Mouse (Mus musculus): ENCODE measurements around the gene Kcnj8. TPM values are rescaled to one million over a fixed set of nuclear protein-coding genes. Genes with fewer than 3 reads are reported as not detected.

Kcnj8 gene
- total RNA-seq (2015; ENCODE audit: low replicate concordance) (not detected in 2 replicates), total RNA-seq (2017; ENCODE audit: low replicate concordance) (not detected in 2 replicates)

GRCm38 (mm10) chr6:142571055-142571618 lies at the start of gene Kcnj8:
Gene Kcnj8, minus strand, starts transcription at chr6:142571614.
- ATAC-seq (replicated peaks; ENCODE audit: low FRiP score, poor library complexity, severe bottlenecking): no peak

- no peak for ATAC-seq (replicated peaks; ENCODE audit: low FRiP score, poor library complexity, severe bottlenecking)
Measured at GRCm38 (mm10) chr6:142616659-142617058, 45.2 kb upstream of the Kcnj8 start.

DNA sequence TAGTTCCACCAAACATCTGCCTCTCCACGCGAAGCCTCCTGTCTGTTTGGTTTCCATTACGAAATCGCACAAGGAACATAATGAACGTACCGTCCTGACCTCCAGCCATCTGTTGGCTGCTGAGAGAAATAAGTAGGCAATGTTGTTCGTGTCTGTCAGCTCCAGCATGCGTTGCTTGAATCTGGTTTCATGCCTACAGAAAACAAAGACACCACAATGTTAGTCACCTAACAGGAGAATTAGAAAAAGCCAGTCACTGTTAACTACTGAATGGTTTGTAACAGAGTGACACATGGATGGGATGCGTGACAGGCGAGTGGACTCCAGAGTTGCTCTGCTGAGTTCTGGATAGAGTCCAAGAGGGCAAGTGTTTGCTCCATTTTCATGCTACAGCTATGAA lies 42.9 kb upstream of the Kcnj8 start:
- ATAC-seq (replicated peaks; ENCODE audit: low FRiP score, poor library complexity, severe bottlenecking): no peak

DNA sequence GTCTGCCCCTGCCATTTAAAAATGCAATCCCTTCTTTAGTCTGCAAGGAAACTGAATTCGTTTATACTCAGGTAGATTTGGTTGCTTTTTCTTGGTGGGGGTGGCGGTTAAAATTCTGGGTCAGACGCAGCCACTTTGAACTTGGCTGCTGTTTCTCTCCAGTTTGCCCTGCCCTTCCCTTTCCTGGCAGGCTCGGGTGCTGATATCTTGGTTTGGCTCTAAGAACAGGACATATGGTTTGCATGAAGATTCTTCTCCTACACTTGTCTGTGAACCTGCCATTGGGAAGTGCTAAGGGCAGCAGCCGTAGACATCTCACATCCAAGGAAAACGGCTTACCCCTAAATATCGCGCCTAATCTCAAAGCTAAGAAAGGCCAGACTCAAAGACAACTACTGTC lies 41.0 kb upstream of the Kcnj8 start:
- no peak for ATAC-seq (replicated peaks; ENCODE audit: low FRiP score, poor library complexity, severe bottlenecking)

- no peak for ATAC-seq (replicated peaks; ENCODE audit: low FRiP score, poor library complexity, severe bottlenecking)
Measured at GRCm38 (mm10) chr6:142609401-142610373, 38.3 kb upstream of the Kcnj8 start.

- ATAC-seq (replicated peaks; ENCODE audit: low FRiP score, poor library complexity, severe bottlenecking): no peak
Measured at GRCm38 (mm10) chr6:142607080-142607479, 35.7 kb upstream of the Kcnj8 start.

- no peak for ATAC-seq (replicated peaks; ENCODE audit: low FRiP score, poor library complexity, severe bottlenecking)
Measured at GRCm38 (mm10) chr6:142602772-142603171, 31.4 kb upstream of the Kcnj8 start.

DNA sequence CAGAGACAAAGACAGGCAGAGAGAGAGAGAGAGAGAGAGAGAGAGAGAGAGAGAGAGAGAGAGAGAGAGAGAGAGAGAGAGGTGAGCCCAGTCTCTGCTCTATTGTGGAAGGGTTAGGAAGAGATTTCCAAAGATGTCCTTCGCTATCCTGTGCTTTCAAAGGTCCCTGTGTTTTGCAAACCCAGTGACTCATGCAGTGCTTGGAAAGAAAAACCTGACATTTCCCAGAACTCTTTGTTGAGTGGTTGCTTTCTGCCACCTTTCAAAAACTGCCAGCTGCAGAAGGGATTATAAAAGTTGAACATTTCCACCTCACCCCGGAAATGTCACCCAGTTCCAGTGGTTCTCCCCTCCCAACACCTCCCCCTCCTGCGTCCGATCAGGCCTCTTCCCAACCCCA lies 7.4 kb upstream of the Kcnj8 start:
- ATAC-seq (replicated peaks; ENCODE audit: low FRiP score, poor library complexity, severe bottlenecking): no peak

GRCm38 (mm10) chr6:142577801-142578200 lies 6.4 kb upstream of the Kcnj8 start:
- no peak for ATAC-seq (replicated peaks; ENCODE audit: low FRiP score, poor library complexity, severe bottlenecking)

GRCm38 (mm10) chr6:142572876-142573275 lies 1.5 kb upstream of the Kcnj8 start:
- ATAC-seq (replicated peaks; ENCODE audit: low FRiP score, poor library complexity, severe bottlenecking): no peak

GRCm38 (mm10) chr6:142571629-142572360 lies 381 bp upstream of the Kcnj8 start:
- no peak for ATAC-seq (replicated peaks; ENCODE audit: low FRiP score, poor library complexity, severe bottlenecking)

DNA sequence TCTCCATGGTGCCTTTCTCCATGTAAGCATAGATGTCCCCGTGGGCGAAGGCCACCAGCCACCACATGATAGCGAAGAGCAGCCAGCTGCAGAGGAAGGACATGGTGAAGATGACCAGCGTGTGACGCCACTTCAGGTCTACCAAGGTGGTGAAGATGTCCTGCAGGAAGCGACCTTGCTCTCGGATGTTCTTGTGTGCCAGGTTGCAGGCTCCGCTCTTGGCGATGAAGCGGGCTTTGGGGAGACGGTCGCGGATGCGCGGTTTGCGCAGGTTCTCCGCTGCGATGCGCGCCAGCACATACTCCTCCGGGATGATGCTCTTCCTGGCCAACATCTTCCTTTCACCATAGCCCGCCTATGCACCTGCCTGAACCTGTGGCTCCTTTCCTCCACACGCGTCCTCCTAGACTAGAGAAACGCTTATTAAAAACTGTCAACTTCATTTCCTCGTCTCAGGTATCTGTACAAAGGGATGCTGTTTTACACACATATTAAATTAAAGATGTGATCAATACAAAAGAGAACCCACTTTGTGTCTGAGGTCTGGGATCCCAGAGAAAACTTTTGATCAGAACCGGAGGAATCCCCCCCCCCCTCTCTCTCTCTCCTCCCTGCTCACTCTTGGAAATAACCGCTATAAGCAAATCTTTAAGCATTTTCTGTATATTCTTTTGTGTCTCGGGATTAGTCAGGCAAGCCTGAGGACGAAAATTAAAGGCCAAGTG lies 1.2 kb downstream of the Kcnj8 start:
- ATAC-seq (replicated peaks; ENCODE audit: low FRiP score, poor library complexity, severe bottlenecking): no peak

GRCm38 (mm10) chr6:142568713-142569357 lies 2.6 kb downstream of the Kcnj8 start:
- ATAC-seq (replicated peaks; ENCODE audit: low FRiP score, poor library complexity, severe bottlenecking): no peak

GRCm38 (mm10) chr6:142567452-142567851 lies 4.0 kb downstream of the Kcnj8 start:
- no peak for ATAC-seq (replicated peaks; ENCODE audit: low FRiP score, poor library complexity, severe bottlenecking)

DNA sequence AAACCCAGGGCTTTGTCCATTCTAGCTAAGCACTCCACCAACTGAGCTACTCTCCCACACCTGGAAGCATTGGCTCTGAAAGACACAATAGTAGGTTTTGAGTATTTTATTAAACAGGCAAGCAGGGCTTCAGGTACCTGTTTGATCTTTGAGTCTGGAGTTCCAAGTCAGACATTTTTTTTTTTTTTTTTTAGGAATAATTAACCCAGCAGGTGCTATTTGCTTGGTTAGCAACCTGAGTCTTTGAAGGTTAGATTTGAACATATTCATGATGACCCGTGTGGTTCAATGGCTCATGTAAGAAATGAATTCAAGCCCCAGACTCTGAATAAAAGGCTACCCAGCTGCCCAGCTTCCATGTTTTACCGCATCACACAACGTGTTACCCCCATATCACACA lies 6.7 kb downstream of the Kcnj8 start:
- ATAC-seq (replicated peaks; ENCODE audit: low FRiP score, poor library complexity, severe bottlenecking): no peak

- no peak for ATAC-seq (replicated peaks; ENCODE audit: low FRiP score, poor library complexity, severe bottlenecking)
Measured at GRCm38 (mm10) chr6:142561151-142561550, 10.3 kb downstream of the Kcnj8 start.

DNA sequence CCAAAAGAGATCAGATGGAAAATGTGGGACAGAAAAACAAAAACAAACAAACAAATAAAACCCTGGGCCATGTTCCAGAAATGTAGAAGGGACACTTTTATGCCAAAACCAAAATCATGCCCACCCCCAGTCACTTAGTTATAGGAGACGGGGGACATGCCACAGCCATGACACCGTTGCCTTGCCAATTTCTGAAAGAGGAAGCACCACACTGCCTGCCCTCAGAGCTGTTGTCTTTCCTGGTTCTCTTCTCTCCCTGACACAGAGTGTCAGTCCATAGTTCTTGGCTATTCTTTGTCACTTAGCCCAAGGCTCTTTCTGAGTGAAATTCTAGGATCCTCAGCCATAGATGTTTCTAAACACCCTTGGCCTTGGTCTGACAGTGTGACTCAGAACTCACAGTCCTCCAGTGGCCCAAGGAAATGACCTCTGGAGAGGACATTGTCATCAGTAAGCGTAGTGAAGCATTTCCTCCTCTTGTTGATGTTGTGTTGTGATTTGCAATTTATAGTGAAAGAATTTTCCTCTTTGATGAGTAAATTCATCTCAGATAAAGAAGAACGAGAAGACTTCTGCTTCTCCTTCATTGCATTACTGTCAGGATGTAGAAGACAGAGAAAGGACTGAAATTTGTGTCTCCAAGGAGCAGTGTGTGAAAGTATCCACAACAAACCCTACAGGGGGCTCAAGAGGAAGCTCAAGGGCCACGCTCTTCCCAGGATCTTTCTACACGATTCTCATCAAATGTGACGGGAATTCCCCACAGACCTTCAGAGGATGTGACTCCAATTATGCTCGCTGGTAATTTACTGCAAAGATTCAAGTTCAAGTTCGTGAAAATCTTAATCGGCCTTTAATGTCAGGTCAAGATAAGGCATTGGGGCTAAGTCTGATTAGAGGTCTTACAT lies 12.4 kb downstream of the Kcnj8 start:
- ATAC-seq (replicated peaks; ENCODE audit: low FRiP score, poor library complexity, severe bottlenecking): no peak

DNA sequence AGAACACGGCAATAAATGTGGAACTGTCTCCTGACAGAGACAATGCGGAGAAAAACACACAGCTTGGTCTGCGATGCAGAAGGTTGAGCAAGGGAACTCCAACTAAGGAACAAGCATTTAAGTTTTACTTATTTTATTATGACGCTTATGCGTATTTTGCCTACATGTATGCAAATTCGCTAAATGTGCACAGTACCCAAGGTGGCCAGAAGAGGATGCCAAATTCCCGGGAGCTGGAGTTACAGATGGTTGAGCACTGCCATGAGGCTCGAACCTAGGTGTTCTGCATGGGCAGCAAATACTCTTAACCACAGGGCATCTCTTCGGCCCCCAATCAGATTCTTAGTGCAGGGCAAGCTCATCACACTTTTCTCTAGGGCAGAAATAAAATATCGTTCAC lies 13.3 kb downstream of the Kcnj8 start:
- no peak for ATAC-seq (replicated peaks; ENCODE audit: low FRiP score, poor library complexity, severe bottlenecking)
